Mouse (Mus musculus) layer of hippocampus, postnatal 14 days (tissue): ENCODE data around the gene Tex38. TPM values are rescaled to one million over a fixed set of nuclear protein-coding genes. Genes with fewer than 3 reads are reported as not detected.
A peak's percentile ranks its signal among the peaks of the same experiment; 100 is the strongest.

Source experiments
- DNase-seq, 2 experiments: peaks; one replicate each; pipeline ENCODE4 v3.0.0; 2021 to 2022; ENCODE audit warnings: low spot score in 2 of 2, mixed read lengths in 1 of 2
- long read RNA-seq, 2 experiments: library from polyadenylated mRNA; stranded (forward); transcript quantifications; one replicate each; pipeline ENCODE4 v2.0.0; 2021
- total RNA-seq, 2 experiments: library from RNA; stranded (reverse); gene quantifications; 2 replicates each; pipeline ENCODE4 v1.2.3; 2021

The Tex38 gene
- total RNA-seq: not detected
- long read RNA-seq, experiment 1: 0 reads
- long read RNA-seq, experiment 2, partial matches to known transcripts: 0 of 1 reads
- long read RNA-seq, experiment 2, other reads (novel, unspliced or antisense): 1 of 1 reads

- DNase-seq: no peak
These were observed at the start of gene Tex38 for GRCm38 (mm10) chr4:115780918-115781317. Gene Tex38, minus strand, starts transcription at chr4:115781018.

- DNase-seq: no peak
These were observed 49.7 kb upstream of the Tex38 start for GRCm38 (mm10) chr4:115830491-115830890.

GRCm38 (mm10) chr4:115828572-115828902 lies 47.7 kb upstream of the Tex38 start:
- no peak for DNase-seq

- peak; percentile 28 to 45 for DNase-seq
These were observed 47.2 kb upstream of the Tex38 start, which contains the start of gene Mob3c for GRCm38 (mm10) chr4:115827888-115828571. Gene Mob3c, plus strand, starts transcription at chr4:115828092.

GRCm38 (mm10) chr4:115827535-115827887 lies 46.7 kb upstream of the Tex38 start:
- no peak for DNase-seq

- no peak for DNase-seq
These were observed 46.2 kb upstream of the Tex38 start for GRCm38 (mm10) chr4:115827066-115827465.

- no peak for DNase-seq
These were observed 44.5 kb upstream of the Tex38 start for GRCm38 (mm10) chr4:115825271-115825670.

GRCm38 (mm10) chr4:115824178-115824577 lies 43.4 kb upstream of the Tex38 start:
- DNase-seq: no peak

- DNase-seq: no peak
These were observed 41.1 kb upstream of the Tex38 start for GRCm38 (mm10) chr4:115821928-115822327.

GRCm38 (mm10) chr4:115821431-115821830 lies 40.6 kb upstream of the Tex38 start:
- no peak for DNase-seq

GRCm38 (mm10) chr4:115820944-115821343 lies 40.1 kb upstream of the Tex38 start:
- no peak for DNase-seq

GRCm38 (mm10) chr4:115820199-115820598 lies 39.4 kb upstream of the Tex38 start:
- DNase-seq: no peak

- DNase-seq: no peak
These were observed 34.8 kb upstream of the Tex38 start for GRCm38 (mm10) chr4:115815606-115816005.

GRCm38 (mm10) chr4:115812326-115812725 lies 31.5 kb upstream of the Tex38 start:
- no peak for DNase-seq

GRCm38 (mm10) chr4:115799981-115800380 lies 19.2 kb upstream of the Tex38 start:
- no peak for DNase-seq

- no peak for DNase-seq
These were observed 14.5 kb upstream of the Tex38 start for GRCm38 (mm10) chr4:115795360-115795759.

GRCm38 (mm10) chr4:115790864-115791263 lies 10.0 kb upstream of the Tex38 start:
- DNase-seq: no peak

- no peak for DNase-seq
These were observed 4.8 kb upstream of the Tex38 start for GRCm38 (mm10) chr4:115785511-115786034.

- peak; percentile 74 to 80 for DNase-seq
These were observed 4.1 kb upstream of the Tex38 start, which contains the start of gene Atpaf1 for GRCm38 (mm10) chr4:115784769-115785510. Gene Atpaf1, plus strand, starts transcription at chr4:115784812.

GRCm38 (mm10) chr4:115782026-115782805 lies 1.4 kb upstream of the Tex38 start:
- DNase-seq: no peak

- DNase-seq: no peak
These were observed 549 bp downstream of the Tex38 start for GRCm38 (mm10) chr4:115780269-115780668.
